Mouse (Mus musculus) cerebellum, adult 8-10 months (tissue): ENCODE data around the gene Tbl3.

Source experiments
- DNase-seq: peaks from one replicate; pipeline ENCODE4 v3.0.0; 2022

Tbl3 gene

GRCm38 (mm10) chr17:24650766-24651165 is 56.7 kb downstream of the Tbl3 start:
- DNase-seq, result no peak

GRCm38 (mm10) chr17:24650070-24650616 is 57.3 kb downstream of the Tbl3 start, which contains the start of gene Slc9a3r2:
Slc9a3r2 (minus strand) TSS chr17:24650327.
- DNase-seq, result peak; percentile 66

- DNase-seq, result peak; percentile 75
These were observed 57.8 kb downstream of the Tbl3 start for GRCm38 (mm10) chr17:24649581-24650069.

GRCm38 (mm10) chr17:24648731-24649377 is 58.6 kb downstream of the Tbl3 start:
- DNase-seq, result no peak
